ENCODE assay signal across 8 mouse cellular contexts in the genomic region with DNA sequence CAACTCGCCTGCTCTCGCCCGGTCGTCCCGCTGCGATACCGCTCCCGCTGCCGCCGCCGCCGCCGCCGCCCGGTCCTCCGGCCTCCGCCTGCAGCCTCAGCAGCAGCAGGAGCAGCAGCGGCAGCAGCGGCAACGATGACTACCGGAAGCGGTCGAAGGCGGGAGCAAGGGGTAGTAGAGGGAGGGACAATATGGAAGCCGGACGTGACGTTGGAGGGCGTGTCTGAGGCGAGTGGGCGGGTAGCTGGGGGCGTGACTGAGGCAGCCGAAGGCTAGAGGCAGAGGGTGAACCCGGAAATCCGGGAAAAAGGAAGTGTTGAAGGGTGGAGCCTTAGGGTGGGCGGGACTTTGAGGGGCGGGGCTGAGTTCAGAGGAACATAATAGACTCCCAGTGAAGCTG. TPM values are rescaled to one million over a fixed set of nuclear protein-coding genes. Genes with fewer than 3 reads are reported as not detected.
DNase-seq lines count a peak whose midpoint lies in the region; ATAC-seq lines count a peak whose summit lies in the region.

A gene (minus strand): TSS at position 17 of the 400 bp plus-strand sequence.

- H3K4me2 ChIP-seq in hindbrain, embryonic 12.5 days (replicated peaks), result peak within 1 kb of the TSS; percentile 74

- H3K27ac ChIP-seq in hindbrain, embryonic 12.5 days, result peak within 1 kb of the TSS; percentile 82

- ATAC-seq in hindbrain, embryonic 12.5 days (ENCODE audit: low FRiP score), result peak; percentile 99

- peak within 1 kb of the TSS; percentile 99 for H3K4me3 ChIP-seq in hindbrain, embryonic 12.5 days

- under 1% methylated on average over 29 of the region's 36 CpGs for WGBS in hindbrain, embryonic 12.5 days

- peak; percentile 99 for DNase-seq in NIH3T3 (ENCODE audit: low read depth)
- peak; percentile 99 to 100 for DNase-seq in cerebellum, postnatal 10 days
- peak; percentile 95 to 97 for DNase-seq in frontal cortex, postnatal 10 days (ENCODE audit: low spot score in 2 of 2)
- DNase-seq in layer of hippocampus, postnatal 14 days (ENCODE audit: low spot score in 2 of 2), result peak; percentile 96 to 99
- peak; percentile 100 for DNase-seq in lung, postnatal 14 days
- DNase-seq in retina, adult 2 months (ENCODE audit: low read depth, low spot score), result peak; percentile 98
- peak; percentile 99 to 100 for DNase-seq in thymus, postnatal 36 days

- H3K4me1 ChIP-seq in hindbrain, embryonic 12.5 days, result peaks cover 28% of the 10 kb centered on the region

- H3K27me3 ChIP-seq in hindbrain, embryonic 12.5 days, result no peaks in the 10 kb centered on the region

- H3K9ac ChIP-seq in hindbrain, embryonic 12.5 days, result peak within 1 kb of the TSS; percentile 95

- no peaks in the 10 kb centered on the region for H3K36me3 ChIP-seq in hindbrain, embryonic 12.5 days

- no peaks in the 10 kb centered on the region for H3K9me3 ChIP-seq in hindbrain, embryonic 12.5 days (replicated peaks)

RNA-seq across cellular contexts. Expression of the gene that starts here (rescaled TPM):
- 63.2 and 71.0 TPM in 2 replicates for polyA plus RNA-seq in hindbrain, embryonic 12.5 days (2016; fragmentation: Nextera tagmentation; extraction: Ambion mirVana)
- 10 to 100 TPM; 46.2 to 51.2 TPM for total RNA-seq in layer of hippocampus, postnatal 14 days (2021)

Comparison
In these comparisons a context has a peak if more than half of its experiments do, and no peak if none do; other contexts are left out.
1. Peak in every context shown above with its lines: DNase-seq, ATAC-seq, H3K4me3 ChIP-seq and H3K27ac ChIP-seq.